ENCODE assay signal across 8 mouse cellular contexts in the genomic region with DNA sequence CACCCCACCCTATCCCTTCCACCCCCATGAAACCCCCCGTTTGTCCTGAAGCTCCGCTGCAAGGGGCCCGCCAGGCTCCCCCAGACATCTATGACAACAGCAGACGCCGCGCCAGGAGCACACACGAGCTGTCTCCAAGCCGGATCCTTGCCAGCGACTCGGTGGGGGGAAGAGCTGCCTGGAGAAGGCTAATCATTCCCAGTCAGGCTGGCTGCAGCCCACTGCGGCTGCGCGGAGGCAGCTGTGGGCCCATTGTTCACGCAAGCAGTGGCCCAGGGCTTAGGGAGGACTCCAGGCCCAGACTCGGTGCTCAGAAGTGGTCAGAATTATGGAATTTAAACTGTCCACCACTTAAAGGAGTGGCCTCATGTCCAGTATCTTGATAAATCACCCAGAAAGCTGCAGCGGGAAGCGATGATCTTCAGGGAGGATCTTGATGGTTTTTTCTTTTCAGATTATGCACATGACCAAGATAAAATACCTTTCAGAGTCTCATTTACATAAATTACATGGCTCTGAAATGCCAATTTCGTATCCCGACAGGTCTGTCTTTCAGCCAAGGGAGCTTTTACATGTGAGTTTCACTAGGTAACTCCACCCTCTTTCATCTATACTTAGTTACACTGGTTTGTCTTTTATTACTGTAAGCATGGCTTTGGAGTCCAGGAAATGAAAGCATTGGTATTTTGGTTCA.
DNase-seq lines count a peak whose midpoint lies in the region; ATAC-seq and TF ChIP-seq lines count a peak whose summit lies in the region.

No protein-coding gene starts in this region.

- ATAC-seq in embryonic facial prominence, embryonic 14.5 days (ENCODE audit: low read depth) = peak; percentile 97
- ATAC-seq in midbrain, embryonic 12.5 days (ENCODE audit: low FRiP score, low read depth) = peak; percentile 98
- peak; percentile 94 for ATAC-seq in stomach, embryonic 16.5 days (ENCODE audit: insufficient read depth, low FRiP score)

- H3K27ac ChIP-seq in embryonic facial prominence, embryonic 14.5 days (replicated peaks; ENCODE audit: low read depth, low read length) = peak overlapping the region; percentile 93
- H3K27ac ChIP-seq in kidney, adult 2 months (ENCODE audit: insufficient read depth, low read depth, low read length) = no peak overlapping the region; the same call in 1 of the 2 replicates
- peak overlapping the region; percentile 94 for H3K27ac ChIP-seq in midbrain, embryonic 12.5 days (replicated peaks)
- peak overlapping the region; percentile 71 for H3K27ac ChIP-seq in stomach, embryonic 16.5 days (ENCODE audit: low read length)
- no peak overlapping the region for H3K27ac ChIP-seq in thymus, adult 2 months (ENCODE audit: control insufficient read depth, insufficient read depth, low read length)

- TF ChIP-seq POLR2A in kidney, adult 2 months (IDR thresholded peaks at IDR 0.05; ENCODE audit: low read depth, low read length) = no peak
- no peak for TF ChIP-seq POLR2A in thymus, adult 2 months (IDR thresholded peaks at IDR 0.05; ENCODE audit: control insufficient read depth, extremely low read depth, insufficient read depth, low read length, poor library complexity)

- TF ChIP-seq CTCF in kidney, adult 2 months (conservative IDR thresholded peaks at IDR 0.05; ENCODE audit: insufficient read depth, insufficient read length, low read depth, low read length) = no peak
- no peak for TF ChIP-seq CTCF in thymus, adult 2 months (IDR thresholded peaks at IDR 0.05; ENCODE audit: borderline replicate concordance, control insufficient read depth, extremely low read depth, insufficient read depth, low read length, poor library complexity)

- peak overlapping the region; percentile 62 for H3K9ac ChIP-seq in embryonic facial prominence, embryonic 14.5 days (ENCODE audit: low read depth, low read length)
- peak overlapping the region; percentile 65 for H3K9ac ChIP-seq in midbrain, embryonic 12.5 days (replicated peaks)
- H3K9ac ChIP-seq in stomach, embryonic 16.5 days (ENCODE audit: low read length) = peak overlapping the region; percentile 60

- 0 out of 2 replicates have a peak, but pooled peaks cover 4% of the 10 kb centered on the region for H3K9me3 ChIP-seq in embryonic facial prominence, embryonic 14.5 days (ENCODE audit: control insufficient read depth, low read length)
- H3K9me3 ChIP-seq in midbrain, embryonic 12.5 days = no peaks in the 10 kb centered on the region
- no peaks in the 10 kb centered on the region for H3K9me3 ChIP-seq in stomach, embryonic 16.5 days (replicated peaks; ENCODE audit: control insufficient read depth, low read length)

- H3K4me3 ChIP-seq in embryonic facial prominence, embryonic 14.5 days (ENCODE audit: low read depth, low read length) = peak overlapping the region; percentile 35
- H3K4me3 ChIP-seq in kidney, adult 2 months (ENCODE audit: insufficient read depth, low read depth, low read length) = peak overlapping the region; percentile 40
- peak overlapping the region; percentile 40 for H3K4me3 ChIP-seq in midbrain, embryonic 12.5 days
- H3K4me3 ChIP-seq in stomach, embryonic 16.5 days (replicated peaks; ENCODE audit: low read length) = peak overlapping the region; percentile 30
- no peak overlapping the region for H3K4me3 ChIP-seq in thymus, adult 2 months (ENCODE audit: control insufficient read depth, insufficient read depth, low read length)

- no peaks in the 10 kb centered on the region for H3K27me3 ChIP-seq in embryonic facial prominence, embryonic 14.5 days (replicated peaks; ENCODE audit: control insufficient read depth, insufficient read depth, low read length)
- no peaks in the 10 kb centered on the region for H3K27me3 ChIP-seq in kidney, adult 2 months (replicated peaks; ENCODE audit: control insufficient read depth, insufficient read depth, low read length)
- H3K27me3 ChIP-seq in midbrain, embryonic 12.5 days = no peaks in the 10 kb centered on the region
- H3K27me3 ChIP-seq in stomach, embryonic 16.5 days (ENCODE audit: control insufficient read depth, insufficient read depth, low read length) = no peaks in the 10 kb centered on the region
- H3K27me3 ChIP-seq in thymus, adult 2 months (ENCODE audit: control insufficient read depth, insufficient read depth, low read length) = no peaks in the 10 kb centered on the region

- 5% methylated on average over 19 of the region's 19 CpGs for WGBS in embryonic facial prominence, embryonic 14.5 days
- 12% methylated on average over 19 of the region's 19 CpGs for WGBS in kidney, adult 2 months
- 3% methylated on average over 19 of the region's 19 CpGs for WGBS in midbrain, embryonic 12.5 days
- WGBS in stomach, embryonic 16.5 days = 17% methylated on average over 19 of the region's 19 CpGs
- 90% methylated on average over 19 of the region's 19 CpGs for WGBS in thymus, adult 2 months

- intact Hi-C loops in left cerebral cortex, postnatal 36 days (cut with DNase I) = loop anchor here (5.0 kb wide), 1 partner anchor 231 kb away; a partner anchor contains a TSS

- H3K4me2 ChIP-seq in embryonic facial prominence, embryonic 14.5 days (ENCODE audit: low read depth, low read length) = peak overlapping the region; percentile 69
- peak overlapping the region; percentile 59 for H3K4me2 ChIP-seq in midbrain, embryonic 12.5 days (replicated peaks)
- peak overlapping the region; percentile 50 for H3K4me2 ChIP-seq in stomach, embryonic 16.5 days (ENCODE audit: low read depth, low read length)

- H3K4me1 ChIP-seq in embryonic facial prominence, embryonic 14.5 days (ENCODE audit: control insufficient read depth, insufficient read depth, low read length) = peaks cover 17% of the 10 kb centered on the region
- H3K4me1 ChIP-seq in kidney, adult 2 months (ENCODE audit: control insufficient read depth, insufficient read depth, low read length) = no peaks in the 10 kb centered on the region; the same call in 1 of the 2 replicates
- peaks cover 14% of the 10 kb centered on the region for H3K4me1 ChIP-seq in midbrain, embryonic 12.5 days
- H3K4me1 ChIP-seq in stomach, embryonic 16.5 days (ENCODE audit: control insufficient read depth, insufficient read depth, low read length) = peaks cover 3% of the 10 kb centered on the region; the same call in 1 of the 2 replicates
- no peaks in the 10 kb centered on the region for H3K4me1 ChIP-seq in thymus, adult 2 months (replicated peaks; ENCODE audit: control insufficient read depth, insufficient read depth, low read length)

- H3K36me3 ChIP-seq in embryonic facial prominence, embryonic 14.5 days (ENCODE audit: control insufficient read depth, insufficient read depth, low read length) = no peaks in the 10 kb centered on the region
- H3K36me3 ChIP-seq in kidney, adult 2 months (ENCODE audit: control insufficient read depth, insufficient read depth, low read length) = no peaks in the 10 kb centered on the region
- no peaks in the 10 kb centered on the region for H3K36me3 ChIP-seq in midbrain, embryonic 12.5 days
- no peaks in the 10 kb centered on the region for H3K36me3 ChIP-seq in stomach, embryonic 16.5 days (ENCODE audit: control insufficient read depth, insufficient read depth, low read length)
- H3K36me3 ChIP-seq in thymus, adult 2 months (ENCODE audit: control insufficient read depth, insufficient read depth, low read length) = no peaks in the 10 kb centered on the region

- peak; percentile 91 to 94 for DNase-seq in adrenal gland, postnatal 36 days
- DNase-seq in embryonic facial prominence, embryonic 14.5 days (ENCODE audit: low spot score) = peak; percentile 97
- DNase-seq in heart, adult 8-10 months (ENCODE audit: low spot score) = peak; percentile 77
- peak; percentile 94 for DNase-seq in kidney, adult 2 months
- peak; percentile 82 for DNase-seq in left cerebral cortex, postnatal 36 days (ENCODE audit: low spot score in 2 of 2)
- no peak for DNase-seq in thymus, adult 2 months

Comparison
In these comparisons a context has a peak if more than half of its experiments do, and no peak if none do; other contexts are left out.
1. H3K27ac ChIP-seq: peak in embryonic facial prominence, embryonic 14.5 days (single experiment), midbrain, embryonic 12.5 days (single experiment) and stomach, embryonic 16.5 days (single experiment); none in kidney, adult 2 months (single experiment) and thymus, adult 2 months (single experiment).
2. Peak in every context shown above with its lines, with median percentiles within 50 percentile points of each other: ATAC-seq, H3K4me2 ChIP-seq and H3K9ac ChIP-seq.